Mouse (Mus musculus): ENCODE data around the gene Ms4a8a.
"Not testable (repeated sequence)": the region's sequence is repeated elsewhere in the genome, so short reads cannot be mapped to it uniquely, and the experiment has no call there.

Gene Ms4a8a

GRCm38 (mm10) chr19:11080934-11081333, at the start of gene Ms4a8a:
TSS of gene Ms4a8a (minus strand) at chr19:11081102.
- no peak for DNase-seq (ENCODE audit: low spot score in 2 of 2)

GRCm38 (mm10) chr19:11129702-11130101, 48.8 kb upstream of the Ms4a8a start:
- no peak for DNase-seq (ENCODE audit: low spot score in 2 of 2)

GRCm38 (mm10) chr19:11121016-11121420, 40.1 kb upstream of the Ms4a8a start:
- not testable (repeated sequence) for DNase-seq (ENCODE audit: low spot score in 2 of 2)

GRCm38 (mm10) chr19:11119338-11119737, 38.4 kb upstream of the Ms4a8a start:
- no peak for DNase-seq (ENCODE audit: low spot score in 2 of 2)

GRCm38 (mm10) chr19:11107746-11108145, 26.8 kb upstream of the Ms4a8a start:
- DNase-seq (ENCODE audit: low spot score in 2 of 2): no peak

GRCm38 (mm10) chr19:11101880-11102279, 21.0 kb upstream of the Ms4a8a start:
- no peak for DNase-seq (ENCODE audit: low spot score in 2 of 2)

GRCm38 (mm10) chr19:11098401-11098800, 17.5 kb upstream of the Ms4a8a start:
- no peak for DNase-seq (ENCODE audit: low spot score in 2 of 2)

- DNase-seq (ENCODE audit: low spot score in 2 of 2): peak in 1 of 2 experiments; percentile 6
These were observed 11.2 kb upstream of the Ms4a8a start for GRCm38 (mm10) chr19:11092131-11092530.

GRCm38 (mm10) chr19:11070364-11070763, 10.5 kb downstream of the Ms4a8a start:
- DNase-seq (ENCODE audit: low spot score in 2 of 2): no peak

GRCm38 (mm10) chr19:11065202-11065875, 15.6 kb downstream of the Ms4a8a start:
- DNase-seq (ENCODE audit: low spot score in 2 of 2): no peak

- DNase-seq (ENCODE audit: low spot score in 2 of 2): no peak
These were observed 20.0 kb downstream of the Ms4a8a start for GRCm38 (mm10) chr19:11060900-11061299.

GRCm38 (mm10) chr19:11059967-11060366, 20.9 kb downstream of the Ms4a8a start:
- DNase-seq (ENCODE audit: low spot score in 2 of 2): no peak

- not testable (repeated sequence) for DNase-seq (ENCODE audit: low spot score in 2 of 2)
These were observed 25.2 kb downstream of the Ms4a8a start for GRCm38 (mm10) chr19:11055700-11056099.

GRCm38 (mm10) chr19:11053277-11053676, 27.6 kb downstream of the Ms4a8a start:
- no peak for DNase-seq (ENCODE audit: low spot score in 2 of 2)

GRCm38 (mm10) chr19:11052877-11053276, 28.0 kb downstream of the Ms4a8a start:
- no peak for DNase-seq (ENCODE audit: low spot score in 2 of 2)

GRCm38 (mm10) chr19:11050286-11050685, 30.6 kb downstream of the Ms4a8a start:
- no peak for DNase-seq (ENCODE audit: low spot score in 2 of 2)

- no peak for DNase-seq (ENCODE audit: low spot score in 2 of 2)
These were observed 31.5 kb downstream of the Ms4a8a start for GRCm38 (mm10) chr19:11049426-11049825.

GRCm38 (mm10) chr19:11048503-11048902, 32.4 kb downstream of the Ms4a8a start:
- DNase-seq (ENCODE audit: low spot score in 2 of 2): no peak

- no peak for DNase-seq (ENCODE audit: low spot score in 2 of 2)
These were observed 32.9 kb downstream of the Ms4a8a start for GRCm38 (mm10) chr19:11048009-11048408.

GRCm38 (mm10) chr19:11044996-11045711, 35.7 kb downstream of the Ms4a8a start:
- DNase-seq (ENCODE audit: low spot score in 2 of 2): peak in 1 of 2 experiments; percentile 19

GRCm38 (mm10) chr19:11044671-11044995, 36.3 kb downstream of the Ms4a8a start:
- no peak for DNase-seq (ENCODE audit: low spot score in 2 of 2)

GRCm38 (mm10) chr19:11037570-11037969, 43.3 kb downstream of the Ms4a8a start:
- DNase-seq (ENCODE audit: low spot score in 2 of 2): no peak

GRCm38 (mm10) chr19:11022382-11022781, 58.5 kb downstream of the Ms4a8a start:
- no peak for DNase-seq (ENCODE audit: low spot score in 2 of 2)

Data from frontal cortex, postnatal 10 days (tissue).